Mouse (Mus musculus) stomach, postnatal 0 days (tissue): ENCODE measurements around the gene Zfp367. TPM values are rescaled to one million over a fixed set of nuclear protein-coding genes. Genes with fewer than 3 reads are reported as not detected.

Source experiments
- ATAC-seq: fragments of 200-750 bp; cut with Nextera tagmentation; 2 replicates; pipeline ENCODE4 v1.8.0; 2017; ENCODE audit not compliant: low FRiP score, low TSS enrichment
- DNase-seq: peaks from one replicate; pipeline ENCODE4 v3.0.0-alpha.2; 2016; ENCODE audit warnings: low spot score
- H3K27ac ChIP-seq: fragments of 300-500 bp; sonication (generic); replicated peaks from 2 replicates; pipeline ENCODE4 v1.5.1; 2014; ENCODE audit warnings: mild to moderate bottlenecking, control low read depth
- H3K27me3 ChIP-seq: fragments of 300-500 bp; sonication (generic); 2 replicates; pipeline ENCODE4 v1.6.1; 2014; ENCODE audit warnings: low read length; ENCODE audit not compliant: control insufficient read depth, insufficient read depth
- H3K36me3 ChIP-seq: fragments of 300-500 bp; sonication (generic); 2 replicates; pipeline ENCODE4 v1.6.1; 2014; ENCODE audit warnings: low read length, mixed read lengths; ENCODE audit not compliant: control insufficient read depth, insufficient read depth
- H3K4me1 ChIP-seq: fragments of 300-500 bp; sonication (generic); replicated peaks from 2 replicates; pipeline ENCODE4 v1.6.1; 2014; ENCODE audit warnings: antibody characterized with exemption; ENCODE audit not compliant: control insufficient read depth, insufficient read depth
- H3K4me2 ChIP-seq: fragments of 300-500 bp; sonication (generic); replicated peaks from 2 replicates; pipeline ENCODE4 v1.6.1; 2014; ENCODE audit warnings: low read depth, mild to moderate bottlenecking, control low read depth, moderate library complexity
- H3K4me3 ChIP-seq: fragments of 300-500 bp; sonication (generic); 2 replicates; pipeline ENCODE4 v1.5.1; 2014; ENCODE audit warnings: low read depth, low read length, control low read depth
- H3K9ac ChIP-seq: fragments of 300-500 bp; sonication (generic); 2 replicates; pipeline ENCODE4 v1.6.1; 2014; ENCODE audit warnings: mild to moderate bottlenecking, low read length, control low read depth, mixed read lengths
- H3K9me3 ChIP-seq: fragments of 300-500 bp; sonication (generic); 2 replicates; pipeline ENCODE4 v1.6.1; 2016; ENCODE audit warnings: low read length; ENCODE audit not compliant: control insufficient read depth
- CTCF ChIP-seq: IDR thresholded peaks from 2 replicates; pipeline ENCODE4 v1.5.1; 2016; ENCODE audit warnings: antibody characterized with exemption, low read depth, mild to moderate bottlenecking, moderate library complexity
- EP300 ChIP-seq: optimal IDR thresholded peaks from 2 replicates; pipeline ENCODE3; 2016; ENCODE audit warnings: antibody characterized with exemption
- WGBS: fragments of 180-500 bp; shearing (Covaris S2); extraction: QIAGEN DNeasy Blood & Tissue Kit; methylation state at CpG from one replicate; pipeline ENCODE4 v1.1.7; 2014; 5-methylcytosine and 5-hydroxymethylcytosine counted together
- polyA plus RNA-seq: library from polyadenylated mRNA; unstranded; fragments of >200 nt; fragmentation: Nextera tagmentation; extraction: Ambion mirVana; gene quantifications from 2 replicates; pipeline ENCODE4 v1.2.1, GENCODE M21; 2015

Zfp367 gene
- polyA plus RNA-seq, 1 experiment from 2014 or later: 10.9 TPM

GRCm38 (mm10) chr13:64108381-64108850 is 44.6 kb downstream of the Zfp367 start:
- 33% methylated on average over 5 of the region's 5 CpGs for WGBS
- H3K27ac ChIP-seq: no peak overlapping the region
- DNase-seq: no peak

GRCm38 (mm10) chr13:64107535-64107934 is 45.5 kb downstream of the Zfp367 start:
- ATAC-seq (no peak), DNase-seq (no peak)
- Histone ChIP-seq H3K4me3 (no peak overlapping the region), H3K27me3 (no peaks in the 10 kb centered on the region), H3K27ac (no peak overlapping the region), H3K36me3 (no peaks in the 10 kb centered on the region), H3K9ac (no peak overlapping the region), H3K4me2 (no peak overlapping the region), H3K9me3 (no peaks in the 10 kb centered on the region), H3K4me1 (no peaks in the 10 kb centered on the region)
- TF ChIP-seq CTCF (no peak), EP300 (no peak)
- 38% methylated on average over 8 of the region's 8 CpGs for WGBS

More at GRCm38 (mm10) chr13:64108381-64108850, 44.6 kb downstream of the Zfp367 start:
- Histone ChIP-seq H3K9ac (no peak overlapping the region), H3K36me3 (no peaks in the 10 kb centered on the region), H3K27me3 (no peaks in the 10 kb centered on the region), H3K4me2 (no peak overlapping the region), H3K4me3 (no peak overlapping the region), H3K9me3 (no peaks in the 10 kb centered on the region), H3K4me1 (no peaks in the 10 kb centered on the region)
- no peak for ATAC-seq
- TF ChIP-seq CTCF: no peak
- TF ChIP-seq EP300: no peak

- no peak overlapping the region for H3K9ac ChIP-seq
Measured at GRCm38 (mm10) chr13:64107105-64107504, 45.9 kb downstream of the Zfp367 start.

GRCm38 (mm10) chr13:64105690-64106089 is 47.3 kb downstream of the Zfp367 start:
- Histone ChIP-seq H3K27ac (no peak overlapping the region), H3K9ac (no peak overlapping the region), H3K4me3 (no peak overlapping the region), H3K4me1 (no peaks in the 10 kb centered on the region), H3K27me3 (no peaks in the 10 kb centered on the region), H3K36me3 (no peaks in the 10 kb centered on the region), H3K9me3 (no peaks in the 10 kb centered on the region), H3K4me2 (no peak overlapping the region)
- 52% methylated on average over 3 of the region's 3 CpGs for WGBS
- no peak for TF ChIP-seq EP300
- TF ChIP-seq CTCF: no peak
- peak; percentile 95 for ATAC-seq
- peak; percentile 55 for DNase-seq

More at GRCm38 (mm10) chr13:64107105-64107504, 45.9 kb downstream of the Zfp367 start:
- H3K4me3 ChIP-seq: no peak overlapping the region
- no peaks in the 10 kb centered on the region for H3K9me3 ChIP-seq
- no peak overlapping the region for H3K27ac ChIP-seq
- H3K36me3 ChIP-seq: no peaks in the 10 kb centered on the region
- no peak for DNase-seq
- ATAC-seq: no peak
- no peak overlapping the region for H3K4me2 ChIP-seq
- H3K27me3 ChIP-seq: no peaks in the 10 kb centered on the region
- 55% methylated on average over 3 of the region's 3 CpGs for WGBS
- TF ChIP-seq EP300: no peak
- no peak for TF ChIP-seq CTCF
- H3K4me1 ChIP-seq: no peaks in the 10 kb centered on the region

- no peak for DNase-seq
- Histone ChIP-seq H3K36me3 (no peaks in the 10 kb centered on the region), H3K4me3 (no peak overlapping the region), H3K9me3 (no peaks in the 10 kb centered on the region), H3K4me1 (no peaks in the 10 kb centered on the region), H3K9ac (no peak overlapping the region), H3K27me3 (no peaks in the 10 kb centered on the region), H3K4me2 (no peak overlapping the region), H3K27ac (no peak overlapping the region)
- ATAC-seq: peak; percentile 59; the same call in 1 of the 2 replicates
- 72% methylated on average over 3 of the region's 3 CpGs for WGBS
- TF ChIP-seq CTCF: peak; percentile 81
- TF ChIP-seq EP300: no peak
Measured at GRCm38 (mm10) chr13:64100186-64100585, 52.8 kb downstream of the Zfp367 start.

GRCm38 (mm10) chr13:64098992-64099391 is 54.0 kb downstream of the Zfp367 start:
- TF ChIP-seq EP300 (no peak), CTCF (peak; percentile 70)
- no peak for ATAC-seq

More at GRCm38 (mm10) chr13:64098992-64099391, 54.0 kb downstream of the Zfp367 start:
- WGBS: 76% methylated on average over 9 of the region's 9 CpGs
- DNase-seq: peak; percentile 40
- no peaks in the 10 kb centered on the region for H3K9me3 ChIP-seq
- no peaks in the 10 kb centered on the region for H3K36me3 ChIP-seq
- no peak overlapping the region for H3K4me2 ChIP-seq
- H3K27ac ChIP-seq: no peak overlapping the region
- H3K4me3 ChIP-seq: no peak overlapping the region
- H3K27me3 ChIP-seq: no peaks in the 10 kb centered on the region
- no peak overlapping the region for H3K9ac ChIP-seq
- no peaks in the 10 kb centered on the region for H3K4me1 ChIP-seq
